Mouse (Mus musculus) thymus, adult 2 months (tissue): ENCODE data around the gene Hoxb9. TPM values are rescaled to one million over a fixed set of nuclear protein-coding genes. Genes with fewer than 3 reads are reported as not detected.

Experiments used
- DNase-seq: peaks from one replicate; pipeline ENCODE4 v3.0.0; 2021
- H3K27ac ChIP-seq: fragments of 200-500 bp; 2 replicates; pipeline ENCODE4 v1.5.1; 2012; ENCODE audit warnings: low read length, control low read depth; ENCODE audit not compliant: control insufficient read depth, insufficient read depth
- H3K27me3 ChIP-seq: fragments of 200-500 bp; 2 replicates; pipeline ENCODE4 v1.6.1; 2012; ENCODE audit warnings: mild to moderate bottlenecking, low read length, moderate library complexity, mixed read lengths; ENCODE audit not compliant: control insufficient read depth, insufficient read depth
- H3K36me3 ChIP-seq: fragments of 200-500 bp; 2 replicates; pipeline ENCODE4 v1.6.1; 2012; ENCODE audit warnings: mild to moderate bottlenecking, low read length, moderate library complexity; ENCODE audit not compliant: control insufficient read depth, insufficient read depth
- H3K4me1 ChIP-seq: fragments of 200-500 bp; replicated peaks from 2 replicates; pipeline ENCODE4 v1.6.1; 2012; ENCODE audit warnings: low read length; ENCODE audit not compliant: control insufficient read depth, insufficient read depth
- H3K4me3 ChIP-seq: fragments of 200-500 bp; 2 replicates; pipeline ENCODE4 v1.5.1; 2012; ENCODE audit warnings: mild to moderate bottlenecking, low read length, control low read depth, moderate library complexity; ENCODE audit not compliant: control insufficient read depth, insufficient read depth
- CTCF ChIP-seq: fragments of 200-500 bp; IDR thresholded peaks from 2 replicates; pipeline ENCODE4 v1.5.1; 2012; ENCODE audit warnings: mild to moderate bottlenecking, control low read depth, low read length, moderate library complexity, borderline replicate concordance; ENCODE audit not compliant: control insufficient read depth, poor library complexity, insufficient read depth; ENCODE audit errors: extremely low read depth
- POLR2A ChIP-seq: fragments of 200-500 bp; IDR thresholded peaks from 2 replicates; pipeline ENCODE4 v1.6.1; 2012; ENCODE audit warnings: mild to moderate bottlenecking, low read length, control low read depth, moderate library complexity; ENCODE audit not compliant: control insufficient read depth, poor library complexity, insufficient read depth; ENCODE audit errors: extremely low read depth
- WGBS: fragments of 180-500 bp; shearing (Covaris S2); methylation state at CpG from one replicate; pipeline ENCODE4 v1.1.7; 2018; 5-methylcytosine and 5-hydroxymethylcytosine counted together
- polyA plus RNA-seq: library from polyadenylated mRNA; depleted of rRNA; stranded (reverse); fragments of >200 nt; gene quantifications from 2 replicates; pipeline ENCODE4 v1.2.3, GENCODE M21; 2012

The Hoxb9 gene
- polyA plus RNA-seq, 1 experiment: 0.22 TPM

DNA sequence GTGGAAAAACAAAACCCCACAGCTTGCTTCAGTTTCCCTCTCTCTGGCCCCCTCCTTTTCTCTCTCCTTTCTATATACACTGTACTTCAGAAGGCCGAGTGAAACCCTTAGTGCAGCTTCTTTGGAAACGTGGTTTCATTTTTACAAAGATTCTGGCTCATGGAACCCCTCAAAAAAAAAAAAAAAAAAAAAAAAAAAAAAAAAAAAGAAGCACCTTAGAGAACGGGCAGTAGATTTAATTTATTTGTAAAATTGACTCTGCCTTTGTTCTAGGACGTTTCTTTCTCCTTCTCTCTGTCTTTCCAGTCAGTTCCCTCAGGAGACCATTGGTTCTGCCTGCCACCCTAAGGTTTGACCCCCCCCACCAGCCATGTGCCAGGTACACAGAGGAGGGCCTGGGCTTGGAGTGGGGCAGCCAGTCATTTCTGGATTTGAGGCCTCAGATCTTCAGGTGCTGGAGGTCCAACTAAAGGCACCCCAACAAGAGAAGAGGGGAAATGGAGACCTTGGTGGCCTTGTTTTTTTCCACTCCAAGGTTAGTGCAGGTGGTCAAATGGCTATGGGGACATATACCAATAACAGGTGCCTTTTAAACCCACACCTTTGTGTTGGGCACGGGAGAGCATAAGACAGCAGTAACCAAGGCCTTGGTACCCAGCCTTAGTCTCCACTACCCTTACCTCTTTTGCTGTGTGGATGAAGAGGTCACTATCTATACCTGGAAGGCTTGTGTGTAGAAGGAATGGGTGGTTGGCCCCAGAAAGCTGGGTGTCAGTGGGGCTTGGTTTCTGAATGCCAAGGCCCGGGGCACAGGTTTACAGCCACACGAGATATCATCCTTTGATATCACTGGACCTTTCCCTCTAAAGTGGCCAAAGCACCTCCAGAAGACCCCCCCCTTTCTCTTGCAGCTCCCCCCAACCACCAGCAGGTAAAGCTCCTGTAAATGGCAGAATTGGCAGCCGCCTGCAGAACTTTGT lies 9.4 kb downstream of the Hoxb9 start:
- no peaks in the 10 kb centered on the region for H3K36me3 ChIP-seq
- no peak overlapping the region for H3K4me3 ChIP-seq
- no peak overlapping the region for H3K27ac ChIP-seq
- H3K4me1 ChIP-seq: no peaks in the 10 kb centered on the region; the same call in 1 of the 2 replicates
- WGBS: 45% methylated on average over 8 of the region's 8 CpGs
- no peak for DNase-seq
- peaks cover 60% of the 10 kb centered on the region for H3K27me3 ChIP-seq
- TF ChIP-seq POLR2A (no peak), CTCF (no peak)

DNA sequence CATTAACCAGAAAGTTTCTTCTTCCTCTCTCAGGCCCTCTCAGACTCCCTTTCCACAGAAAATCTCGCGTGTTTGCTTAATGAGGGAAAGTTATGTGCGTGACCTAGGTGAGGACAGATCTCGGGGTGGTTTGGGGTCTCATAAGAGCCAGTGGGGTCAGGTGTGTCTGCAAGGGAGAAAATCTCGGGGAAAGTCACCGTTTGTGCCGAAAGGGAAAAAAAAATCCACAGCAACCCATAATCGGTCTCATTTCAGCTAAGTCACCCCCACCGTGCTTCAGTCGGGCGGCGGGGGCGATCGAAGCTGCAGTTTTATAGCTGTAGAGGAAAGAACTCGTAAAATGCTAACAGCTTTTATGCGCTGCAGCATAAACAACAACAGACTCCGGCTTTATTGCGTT lies 10.1 kb downstream of the Hoxb9 start:
- no peak overlapping the region for H3K27ac ChIP-seq
- 20% methylated on average over 18 of the region's 18 CpGs for WGBS
- H3K36me3 ChIP-seq: no peaks in the 10 kb centered on the region
- no peak for DNase-seq
- H3K4me1 ChIP-seq: no peaks in the 10 kb centered on the region; the same call in 1 of the 2 replicates
- TF ChIP-seq POLR2A (no peak), CTCF (no peak)
- H3K27me3 ChIP-seq: peaks cover 68% of the 10 kb centered on the region
- H3K4me3 ChIP-seq: no peak overlapping the region

DNA sequence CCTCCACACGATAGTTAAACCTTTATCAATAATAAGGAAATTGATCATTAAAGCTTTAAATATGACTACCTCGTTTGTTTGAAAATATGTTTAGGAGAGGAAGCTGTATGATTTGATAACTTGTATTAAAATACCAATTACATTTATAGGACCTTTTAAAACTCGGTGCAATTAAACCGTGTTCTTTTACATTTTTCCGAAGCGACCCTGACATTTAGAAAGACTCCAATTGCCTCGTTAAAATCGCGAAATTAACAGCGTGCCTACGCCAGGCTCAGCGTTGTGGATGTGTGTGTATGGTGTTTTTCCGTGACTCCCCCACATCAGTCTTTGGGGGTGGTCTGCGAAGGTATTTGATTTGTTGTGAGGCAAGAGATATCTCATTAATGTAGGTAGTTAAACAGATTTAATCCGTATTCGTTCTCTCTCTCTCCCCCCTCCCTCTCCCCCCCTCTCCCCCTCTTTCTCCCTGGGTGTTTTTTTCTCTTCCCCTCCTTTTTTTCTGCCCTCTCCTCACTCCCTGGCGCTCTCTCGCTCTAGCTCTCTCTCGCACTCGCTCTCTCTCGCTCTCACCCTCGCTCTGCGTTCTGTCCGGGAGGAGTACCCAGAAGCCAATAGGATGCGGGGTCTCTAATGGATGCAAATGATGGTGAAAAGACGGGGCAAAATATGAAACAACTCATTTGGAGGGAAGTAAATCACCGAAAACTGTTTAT lies 10.8 kb downstream of the Hoxb9 start, which contains the start of gene Hoxb8:
TSS of gene Hoxb8 (plus strand) at position 51 of the 716 bp plus-strand sequence.
- no peak within 1 kb of the TSS for H3K27ac ChIP-seq
- H3K27me3 ChIP-seq: peaks cover 70% of the 10 kb centered on the region
- H3K4me3 ChIP-seq: no peak within 1 kb of the TSS
- DNase-seq: no peak
- TF ChIP-seq CTCF (no peak), POLR2A (no peak)
- peaks cover 5% of the 10 kb centered on the region for H3K4me1 ChIP-seq
- no peaks in the 10 kb centered on the region for H3K36me3 ChIP-seq
- WGBS: 8% methylated on average over 27 of the region's 27 CpGs

DNA sequence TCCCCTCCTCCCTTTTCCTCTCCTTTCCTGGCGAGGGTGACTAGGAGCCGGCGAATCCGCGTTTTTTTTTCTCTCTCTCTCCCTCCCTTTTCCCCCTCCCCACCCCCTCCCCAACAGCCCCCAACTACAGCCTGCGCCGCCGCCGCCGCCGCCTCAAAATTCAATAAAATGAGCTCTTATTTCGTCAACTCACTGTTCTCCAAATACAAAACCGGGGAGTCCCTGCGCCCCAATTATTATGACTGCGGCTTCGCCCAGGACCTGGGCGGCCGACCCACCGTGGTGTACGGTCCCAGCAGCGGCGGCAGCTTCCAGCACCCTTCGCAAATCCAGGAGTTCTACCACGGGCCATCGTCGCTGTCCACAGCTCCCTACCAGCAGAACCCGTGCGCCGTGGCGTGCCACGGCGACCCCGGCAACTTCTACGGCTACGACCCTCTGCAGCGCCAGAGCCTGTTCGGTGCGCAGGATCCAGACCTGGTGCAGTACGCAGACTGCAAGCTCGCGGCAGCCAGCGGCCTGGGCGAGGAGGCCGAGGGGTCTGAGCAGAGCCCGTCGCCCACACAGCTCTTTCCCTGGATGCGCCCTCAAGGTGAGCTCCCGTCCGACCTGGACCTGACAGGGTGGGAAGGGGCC lies 11.7 kb downstream of the Hoxb9 start:
- TF ChIP-seq POLR2A (no peak), CTCF (no peak)
- Histone ChIP-seq H3K36me3 (no peaks in the 10 kb centered on the region), H3K27ac (no peak overlapping the region), H3K4me1 (peaks cover 5% of the 10 kb centered on the region), H3K27me3 (peaks cover 75% of the 10 kb centered on the region), H3K4me3 (no peak overlapping the region)
- DNase-seq: no peak
- WGBS: 4% methylated on average over 49 of the region's 49 CpGs

DNA sequence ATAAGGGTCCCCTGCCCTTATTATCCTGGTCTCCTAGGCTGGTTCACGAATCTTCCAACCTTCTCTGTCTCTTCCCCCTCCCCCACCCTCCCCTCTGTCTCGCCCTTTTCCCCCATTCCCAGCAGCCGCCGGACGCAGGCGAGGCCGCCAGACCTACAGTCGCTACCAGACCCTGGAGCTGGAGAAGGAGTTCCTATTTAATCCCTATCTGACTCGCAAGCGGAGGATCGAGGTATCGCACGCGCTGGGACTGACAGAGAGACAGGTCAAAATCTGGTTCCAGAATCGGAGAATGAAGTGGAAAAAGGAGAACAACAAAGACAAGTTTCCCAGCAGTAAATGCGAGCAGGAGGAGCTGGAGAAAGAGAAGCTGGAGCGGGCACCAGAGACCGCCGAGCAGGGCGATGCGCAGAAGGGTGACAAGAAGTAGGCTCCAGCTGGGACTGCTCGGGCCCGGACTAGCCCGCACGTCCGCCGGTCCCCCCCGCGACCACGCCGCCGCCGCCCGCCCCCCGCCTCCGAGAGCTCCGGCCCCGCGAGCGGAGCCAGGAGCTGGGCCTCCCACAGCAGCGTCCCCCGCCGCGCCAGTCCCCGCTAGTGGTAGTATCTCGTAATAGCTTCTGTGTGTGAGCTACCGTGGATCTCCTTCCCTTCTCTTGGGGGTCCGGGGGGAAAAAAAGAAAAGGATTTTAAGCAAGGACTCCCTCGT lies 12.9 kb downstream of the Hoxb9 start:
- TF ChIP-seq CTCF: peak; percentile 31; the same call in 1 of the 2 replicates
- no peak for TF ChIP-seq POLR2A
- no peak overlapping the region for H3K4me3 ChIP-seq
- 2% methylated on average over 48 of the region's 49 CpGs for WGBS
- H3K36me3 ChIP-seq: no peaks in the 10 kb centered on the region
- no peak overlapping the region for H3K27ac ChIP-seq
- peaks cover 5% of the 10 kb centered on the region for H3K4me1 ChIP-seq
- no peak for DNase-seq
- peaks cover 74% of the 10 kb centered on the region for H3K27me3 ChIP-seq

DNA sequence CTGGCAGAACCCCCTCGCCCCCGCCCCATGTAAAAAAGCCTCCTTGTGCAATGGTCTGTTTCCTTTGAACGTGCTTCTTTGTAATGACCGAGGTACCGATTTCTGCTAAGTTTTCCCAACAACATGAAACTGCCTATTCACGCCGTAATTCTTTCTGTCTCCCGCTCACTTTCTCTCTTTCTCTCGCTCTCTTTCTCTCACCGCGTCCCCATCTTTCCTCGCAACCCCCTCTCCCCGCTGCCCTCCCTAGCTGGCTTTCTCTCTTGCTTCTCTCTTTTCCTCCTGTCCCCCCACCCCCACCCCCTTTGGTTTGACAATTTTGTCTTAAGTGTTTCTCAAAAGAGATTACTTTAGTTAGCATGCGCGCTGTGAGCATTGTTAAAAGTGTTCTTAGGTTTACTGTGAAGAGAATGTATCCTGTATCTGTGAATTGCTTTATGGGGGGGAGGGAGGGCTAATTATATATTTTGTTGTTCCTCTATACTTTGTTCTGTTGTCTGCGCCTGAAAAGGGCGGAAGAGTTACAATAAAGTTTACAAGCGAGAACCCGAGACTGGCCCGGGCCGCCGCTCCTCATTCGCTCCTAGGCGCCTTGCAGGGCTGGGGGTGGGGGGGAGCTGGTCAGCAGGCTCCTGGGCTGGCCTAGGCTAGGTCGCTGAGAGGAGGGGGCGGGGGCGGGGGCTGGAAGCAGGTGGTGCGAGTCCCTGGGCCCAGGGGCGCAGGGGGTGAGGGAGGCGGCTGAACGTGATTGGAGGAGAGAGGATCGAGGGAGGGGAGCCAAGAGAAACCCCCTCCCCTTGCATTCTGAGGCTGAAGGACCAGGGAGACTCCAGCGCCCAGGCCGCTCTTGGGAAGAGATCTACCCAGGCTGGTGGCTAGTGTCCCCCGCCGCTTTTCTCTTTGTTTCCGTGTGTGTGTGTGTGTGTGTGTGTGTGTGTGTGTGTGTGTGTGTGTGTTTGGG lies 13.8 kb downstream of the Hoxb9 start:
- H3K27me3 ChIP-seq: peaks cover 69% of the 10 kb centered on the region
- no peak for DNase-seq
- WGBS: 10% methylated on average over 36 of the region's 37 CpGs
- H3K36me3 ChIP-seq: no peaks in the 10 kb centered on the region
- H3K4me1 ChIP-seq: peaks cover 5% of the 10 kb centered on the region
- H3K4me3 ChIP-seq: no peak overlapping the region
- no peak overlapping the region for H3K27ac ChIP-seq
- TF ChIP-seq CTCF: no peak; the same call in 1 of the 2 replicates
